In genomic region chr2:75713083-75713482, GRCm38 (mm10) we compare ENCODE assay signal across 22 mouse cellular contexts.
"Had no signal": no experiment of that assay in that cellular context is flagged by ENCODE, and none has a peak within 500 bp of the region (broad histone marks: within the 10 kb centered on the region; RNA-seq: fewer than 3 reads in every experiment).

No protein-coding gene starts in this region.

- ATAC-seq: forebrain, postnatal 0 days; inflammation-experienced regulatory T-cells, adult 6 months; intestine, postnatal 0 days; liver, embryonic 12.5 days had no signal

- H3K9ac ChIP-seq: forebrain, postnatal 0 days; heart, embryonic 12.5 days; hindbrain, embryonic 13.5 days; hindbrain, embryonic 15.5 days; limb, embryonic 13.5 days; limb, embryonic 15.5 days; liver, embryonic 12.5 days; liver, embryonic 14.5 days had no signal

- H3K4me2 ChIP-seq: heart, embryonic 12.5 days; hindbrain, embryonic 13.5 days; hindbrain, embryonic 15.5 days; limb, embryonic 13.5 days; limb, embryonic 15.5 days; liver, embryonic 12.5 days had no signal

- H3K27me3 ChIP-seq: heart, embryonic 12.5 days; hindbrain, embryonic 13.5 days; hindbrain, embryonic 15.5 days; limb, embryonic 13.5 days; limb, embryonic 15.5 days; liver, embryonic 12.5 days had no signal

- H3K4me3 ChIP-seq: heart, embryonic 10.5 days; heart, embryonic 12.5 days; hindbrain, embryonic 13.5 days; hindbrain, embryonic 15.5 days; left cerebral cortex, adult 2 months; limb, embryonic 13.5 days; limb, embryonic 15.5 days; liver, embryonic 12.5 days had no signal

- H3K9me3 ChIP-seq: heart, embryonic 10.5 days; hindbrain, embryonic 13.5 days; hindbrain, embryonic 15.5 days; limb, embryonic 13.5 days; limb, embryonic 15.5 days had no signal

- H3K27ac ChIP-seq: heart, embryonic 10.5 days; hindbrain, embryonic 13.5 days; hindbrain, embryonic 15.5 days; left cerebral cortex, adult 2 months; limb, embryonic 13.5 days; limb, embryonic 15.5 days; liver, embryonic 12.5 days; liver, embryonic 14.5 days had no signal

- DNase-seq: forebrain, postnatal 0 days; gastrocnemius, postnatal 14 days; gastrocnemius, postnatal 36 days; heart, adult 18-20 months; heart, postnatal 10 days; kidney, adult 18-20 months; kidney, adult 8-10 months; kidney, postnatal 10 days; kidney, postnatal 25 days; kidney, postnatal 4 days; left cerebral cortex, postnatal 4 days had no signal

- H3K36me3 ChIP-seq: heart, embryonic 10.5 days; heart, embryonic 12.5 days; hindbrain, embryonic 13.5 days; hindbrain, embryonic 15.5 days; limb, embryonic 15.5 days had no signal

- H3K4me1 ChIP-seq: hindbrain, embryonic 13.5 days; hindbrain, embryonic 15.5 days; limb, embryonic 15.5 days had no signal
